Mouse (Mus musculus) thymus, postnatal 4 days (tissue): ENCODE measurements around the gene Gal.
A peak's percentile ranks its signal among the peaks of the same experiment; 100 is the strongest.

Experiments used
- DNase-seq: peaks from one replicate; pipeline ENCODE4 v3.0.0; 2021

Gal gene

GRCm38 (mm10) chr19:3405531-3406281 is 8.6 kb downstream of the Gal start:
- no peak for DNase-seq

- DNase-seq, result no peak
These were observed 10.3 kb downstream of the Gal start for GRCm38 (mm10) chr19:3404030-3404429.

- DNase-seq, result no peak
These were observed 12.0 kb downstream of the Gal start for GRCm38 (mm10) chr19:3402390-3402789.

DNA sequence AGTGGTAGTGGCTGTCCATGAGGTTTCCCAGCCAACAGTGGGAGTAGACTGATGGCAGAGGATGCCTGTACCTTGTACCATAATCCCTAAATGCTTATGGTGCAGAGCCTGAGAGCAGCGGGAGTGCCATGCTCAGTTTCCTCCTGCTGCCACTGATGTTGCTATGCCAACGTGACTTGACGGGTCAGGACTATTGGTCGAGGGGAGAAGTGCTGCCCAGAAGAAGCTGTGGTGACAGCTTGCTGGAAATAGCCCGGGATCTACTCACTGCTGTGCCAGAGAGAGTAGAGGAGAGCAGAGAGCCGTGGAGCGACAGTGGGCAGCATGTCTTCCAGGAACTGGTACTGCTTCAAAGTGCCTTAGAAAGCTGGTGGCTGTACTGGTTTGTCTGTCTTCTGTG is 12.4 kb downstream of the Gal start:
- DNase-seq, result no peak

DNA sequence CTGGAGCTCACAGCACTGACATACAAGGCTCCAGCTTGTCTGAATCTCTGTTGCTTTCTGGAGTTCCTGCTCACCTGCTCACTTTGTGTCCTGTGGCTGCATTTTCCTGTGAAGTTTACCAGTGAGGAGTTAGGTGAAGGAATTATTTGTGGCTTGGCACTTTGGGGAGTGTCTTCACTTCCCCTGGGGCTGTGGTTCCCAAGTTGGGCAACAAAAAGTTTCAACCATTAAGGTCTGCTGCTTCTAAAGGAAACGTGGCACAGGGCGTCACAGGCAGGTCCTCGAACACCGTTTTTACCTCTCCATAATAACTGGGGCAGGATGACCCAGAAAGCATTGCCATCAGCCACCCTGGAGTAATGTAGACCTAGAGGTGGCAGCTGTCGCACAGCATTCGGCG is 12.8 kb downstream of the Gal start:
- DNase-seq, result no peak

GRCm38 (mm10) chr19:3400057-3400456 is 14.3 kb downstream of the Gal start:
- DNase-seq, result no peak

DNA sequence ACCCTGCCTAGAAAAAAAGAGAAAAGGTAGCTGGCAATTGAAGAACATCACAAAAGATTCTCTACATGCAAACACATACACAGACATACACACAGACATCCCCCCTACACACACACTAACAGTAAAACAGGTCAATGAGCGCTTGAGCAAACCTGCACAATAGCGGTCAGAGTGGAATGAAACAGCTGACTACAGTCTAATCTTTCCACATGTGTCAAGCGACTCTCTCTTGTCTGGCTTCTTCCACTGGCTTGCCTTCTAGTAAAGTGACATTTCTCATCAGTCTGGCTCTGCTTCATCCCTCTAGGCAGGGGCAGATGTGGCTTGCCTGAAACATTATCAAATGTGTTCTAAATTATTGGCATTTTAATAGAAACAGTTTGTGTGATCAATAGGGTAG is 20.1 kb downstream of the Gal start:
- DNase-seq, result no peak

DNA sequence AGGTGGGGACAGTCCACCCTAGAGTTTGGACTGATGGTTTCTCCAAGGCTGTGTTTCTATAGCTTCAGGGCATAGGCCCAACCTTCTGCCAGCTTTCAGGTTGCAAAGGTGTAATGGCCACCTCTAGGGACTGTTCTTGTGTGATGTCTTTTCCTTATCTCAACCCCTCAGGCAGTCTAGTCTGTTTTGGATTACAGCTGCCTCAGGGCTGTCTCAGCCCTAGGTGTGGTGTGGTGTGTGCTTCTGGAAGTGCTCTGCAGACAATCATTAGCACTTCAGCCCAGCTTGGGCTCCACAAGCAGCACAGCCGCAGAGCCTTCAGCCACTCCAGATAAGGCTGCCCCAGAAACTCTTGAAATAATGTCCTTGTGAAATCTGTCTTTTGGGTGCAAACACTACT is 22.0 kb downstream of the Gal start:
- no peak for DNase-seq

- peak; percentile 97 for DNase-seq
These were observed 25.3 kb downstream of the Gal start for GRCm38 (mm10) chr19:3389089-3389488.

- peak; percentile 94 for DNase-seq
These were observed 25.7 kb downstream of the Gal start, which contains the start of gene Tesmin for GRCm38 (mm10) chr19:3388629-3389057. Gene Tesmin, plus strand, starts transcription at chr19:3388857.

DNA sequence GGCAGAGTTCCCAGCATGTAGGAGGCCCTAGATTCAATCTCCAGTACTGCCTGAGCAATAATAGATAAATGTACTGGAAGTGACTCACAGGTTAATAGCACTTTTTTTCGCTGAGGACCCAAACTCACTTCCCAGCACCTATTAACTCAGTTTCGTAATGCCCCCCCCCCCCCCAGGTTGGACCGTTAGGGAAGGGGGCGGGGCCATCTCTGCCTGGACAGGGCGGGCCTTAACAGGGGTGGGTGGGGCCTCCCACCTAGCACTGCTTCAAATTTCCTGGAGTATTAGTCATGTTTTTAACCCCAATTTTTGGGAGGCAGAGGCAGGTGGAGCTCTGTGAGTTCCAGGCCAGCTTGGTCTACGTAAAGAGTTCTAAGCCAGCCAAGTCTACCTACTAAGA is 26.3 kb downstream of the Gal start:
- peak; percentile 33 for DNase-seq

GRCm38 (mm10) chr19:3378614-3379013 is 35.7 kb downstream of the Gal start:
- DNase-seq, result no peak

GRCm38 (mm10) chr19:3376966-3377715 is 37.2 kb downstream of the Gal start:
- DNase-seq, result no peak

DNA sequence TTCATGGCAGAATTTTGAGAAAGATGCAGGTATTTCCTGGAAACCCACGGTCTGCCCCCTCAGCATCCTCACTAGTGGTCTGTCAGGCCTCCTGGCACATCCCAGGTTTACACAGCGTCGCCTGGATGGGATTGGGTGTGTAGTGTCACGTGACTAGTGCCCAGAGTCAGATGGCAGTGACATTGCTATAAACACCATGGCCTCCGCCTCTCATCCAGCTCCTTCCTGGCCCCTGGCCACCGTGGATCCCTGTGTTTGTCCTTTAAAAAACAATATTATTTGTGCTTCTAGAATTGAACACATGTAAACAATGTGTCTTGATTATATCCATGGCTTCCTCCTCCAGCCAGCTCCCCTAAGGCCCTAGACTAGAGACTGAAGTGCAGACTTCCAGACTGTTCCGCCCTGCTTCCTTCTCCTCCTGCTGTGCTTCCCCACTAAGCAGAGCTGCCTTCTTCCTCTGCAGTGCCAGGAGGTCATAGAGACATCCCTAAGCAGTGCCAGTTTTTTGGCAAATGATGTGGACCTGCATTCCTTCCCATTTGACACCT is 38.3 kb downstream of the Gal start:
- no peak for DNase-seq

DNA sequence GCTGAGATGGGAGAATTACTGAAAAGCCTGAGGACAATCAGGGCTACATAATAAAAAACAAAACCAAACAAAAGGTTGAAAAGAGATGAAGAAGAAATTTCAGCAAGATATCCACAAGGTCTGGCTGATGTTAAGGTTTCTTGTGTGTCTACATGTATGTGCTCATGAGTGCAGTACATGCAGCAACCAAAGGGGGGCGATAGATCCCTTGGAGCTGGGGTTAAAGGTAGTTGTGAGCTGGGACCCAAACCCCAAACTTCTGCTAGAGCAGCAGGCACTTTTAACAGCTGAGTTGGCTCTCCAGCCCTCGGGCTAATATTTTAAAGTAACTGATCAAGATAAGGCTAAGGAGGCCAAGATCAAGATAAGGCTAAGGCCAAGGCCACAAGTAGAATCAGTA is 40.3 kb downstream of the Gal start:
- DNase-seq, result peak; percentile 50

- no peak for DNase-seq
These were observed 41.0 kb downstream of the Gal start for GRCm38 (mm10) chr19:3373380-3373779.

DNA sequence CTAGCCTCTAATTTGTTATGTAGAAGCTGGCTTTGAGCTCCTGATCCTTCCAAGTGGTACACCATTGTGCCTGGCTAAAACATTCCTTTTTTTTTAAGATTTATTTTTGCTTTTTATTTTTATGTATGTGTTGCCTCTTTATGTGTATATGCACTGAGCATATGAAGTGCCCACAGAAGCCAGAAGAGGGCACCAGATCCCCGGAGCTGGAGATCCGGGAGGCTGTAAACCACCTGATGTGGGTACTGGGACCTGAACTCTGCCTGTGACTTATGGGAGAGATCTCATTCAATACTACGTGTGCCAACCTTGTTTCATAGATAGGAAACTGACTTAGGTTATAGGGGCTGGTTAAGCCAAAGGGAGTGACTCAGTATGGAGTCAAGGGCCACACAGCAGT is 46.1 kb downstream of the Gal start:
- DNase-seq, result peak; percentile 29

- DNase-seq, result no peak
These were observed 49.3 kb downstream of the Gal start for GRCm38 (mm10) chr19:3365089-3365488.

DNA sequence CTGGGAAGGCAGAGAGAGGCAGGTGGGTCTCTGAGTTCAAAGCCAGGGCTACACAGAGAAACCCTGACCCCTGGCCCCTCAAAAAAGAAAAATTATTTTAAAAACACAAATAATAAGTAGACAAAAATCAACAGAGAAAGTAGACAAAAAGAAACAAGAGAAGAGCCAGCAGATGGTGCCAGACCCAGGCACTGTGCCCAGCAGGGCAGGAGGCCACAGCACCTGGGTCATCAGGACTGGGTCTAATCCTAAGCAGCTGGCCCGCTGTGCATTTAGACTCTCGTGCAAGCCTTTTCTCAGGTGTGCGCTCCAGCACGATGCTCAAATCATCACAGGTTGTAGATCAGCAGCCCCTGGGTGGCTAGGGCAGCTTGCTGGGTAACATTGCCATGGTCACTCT is 50.8 kb downstream of the Gal start:
- no peak for DNase-seq
